11 mouse cellular contexts compared by ENCODE assay signal in genomic region chr2:72478176-72478575, GRCm38 (mm10). TPM values are rescaled to one million over a fixed set of nuclear protein-coding genes. Genes with fewer than 3 reads are reported as not detected.
A peak's percentile ranks its signal among the peaks of the same experiment; 100 is the strongest.
DNase-seq lines count a peak whose midpoint lies in the region; ATAC-seq and TF ChIP-seq lines count a peak whose summit lies in the region.
"Had no signal": no experiment of that assay in that cellular context is flagged by ENCODE, and none has a peak within 500 bp of the region (broad histone marks: within the 10 kb centered on the region; RNA-seq: fewer than 3 reads in every experiment).

No protein-coding gene starts in this region.

- peaks cover 18% of the 10 kb centered on the region for H3K36me3 ChIP-seq in heart, embryonic 15.5 days
- H3K36me3 ChIP-seq in hindbrain, postnatal 0 days (ENCODE audit: insufficient read depth, low read length): no peaks in the 10 kb centered on the region
- no peaks in the 10 kb centered on the region for H3K36me3 ChIP-seq in midbrain, embryonic 15.5 days (replicated peaks)

- no peaks in the 10 kb centered on the region for H3K9me3 ChIP-seq in heart, embryonic 15.5 days (replicated peaks)
- no peaks in the 10 kb centered on the region for H3K9me3 ChIP-seq in hindbrain, postnatal 0 days (ENCODE audit: low read length)
- H3K9me3 ChIP-seq in midbrain, embryonic 15.5 days: no peaks in the 10 kb centered on the region

- no peak for DNase-seq in heart, postnatal 25 days (ENCODE audit: low spot score)
- DNase-seq in brain, embryonic 14.5 days (ENCODE audit: low read depth): peak; percentile 84
- DNase-seq in hindbrain, postnatal 0 days (ENCODE audit: low spot score): no peak
- DNase-seq in urinary bladder, postnatal 25 days (ENCODE audit: low spot score): no peak
- DNase-seq in thymus, postnatal 25 days: no peak
- no peak for DNase-seq in urinary bladder, postnatal 14 days (ENCODE audit: low spot score)
- DNase-seq: gastrocnemius, postnatal 25 days; lung, adult 18-20 months had no signal

- H3K27ac ChIP-seq in heart, embryonic 15.5 days: no peak overlapping the region
- no peak overlapping the region for H3K27ac ChIP-seq in hindbrain, postnatal 0 days
- H3K27ac ChIP-seq in midbrain, embryonic 15.5 days: no peak overlapping the region

- WGBS in heart, embryonic 15.5 days: 89% methylated on average over 4 of the region's 4 CpGs
- 71% methylated on average over 4 of the region's 4 CpGs for WGBS in hindbrain, postnatal 0 days
- whole genome bisulfite sequencing in midbrain, embryonic 15.5 days: 65% methylated on average over 4 of the region's 4 CpGs

- no peak for TF ChIP-seq POLR2A in brain, embryonic 14.5 days (IDR thresholded peaks at IDR 0.05; ENCODE audit: borderline replicate concordance, extremely low read depth, insufficient read depth, insufficient read length, poor library complexity, severe bottlenecking)

- H3K4me2 ChIP-seq in heart, embryonic 15.5 days: peak overlapping the region; percentile 88
- H3K4me2 ChIP-seq in hindbrain, postnatal 0 days (ENCODE audit: low read depth, low read length): peak overlapping the region; percentile 98; the same call in 1 of the 2 replicates
- H3K4me2 ChIP-seq in midbrain, embryonic 15.5 days: peak overlapping the region; percentile 98; the same call in 1 of the 2 replicates

- TF ChIP-seq CTCF in brain, embryonic 14.5 days (IDR thresholded peaks at IDR 0.05; ENCODE audit: borderline replicate concordance, extremely low read depth, insufficient read depth, insufficient read length): no peak
- no peak for TF ChIP-seq CTCF in hindbrain, postnatal 0 days (IDR thresholded peaks at IDR 0.05; ENCODE audit: low read depth)

- ATAC-seq in heart, embryonic 15.5 days (replicated peaks; ENCODE audit: insufficient number of reproducible peaks, insufficient read depth, low FRiP score, low read depth): no peak
- ATAC-seq in hindbrain, postnatal 0 days: no peak
- ATAC-seq in midbrain, embryonic 15.5 days (replicated peaks): no peak
- ATAC-seq: CD4-positive, CD25-positive, alpha-beta regulatory T cell, adult 4 months had no signal

- no peaks in the 10 kb centered on the region for H3K27me3 ChIP-seq in heart, embryonic 15.5 days
- no peaks in the 10 kb centered on the region for H3K27me3 ChIP-seq in hindbrain, postnatal 0 days (ENCODE audit: insufficient read depth, low read length)
- peaks cover 18% of the 10 kb centered on the region; the same call in 1 of the 2 replicates for H3K27me3 ChIP-seq in midbrain, embryonic 15.5 days (replicated peaks)

- H3K9ac ChIP-seq in heart, embryonic 15.5 days: no peak overlapping the region
- no peak overlapping the region for H3K9ac ChIP-seq in hindbrain, postnatal 0 days (replicated peaks; ENCODE audit: low read length)
- H3K9ac ChIP-seq in midbrain, embryonic 15.5 days: no peak overlapping the region

- peaks cover 35% of the 10 kb centered on the region for H3K4me1 ChIP-seq in heart, embryonic 15.5 days (replicated peaks)
- peaks cover 12% of the 10 kb centered on the region; the same call in 1 of the 2 replicates for H3K4me1 ChIP-seq in hindbrain, postnatal 0 days (ENCODE audit: insufficient read depth, low read length)
- peaks cover 29% of the 10 kb centered on the region for H3K4me1 ChIP-seq in midbrain, embryonic 15.5 days

- intact Hi-C loops in heart, postnatal 25 days (cut with DNase I): loop anchor here (10.0 kb wide), 1 partner anchor 183 kb away; no protein-coding TSS in a partner anchor

- H3K4me3 ChIP-seq in heart, embryonic 15.5 days: peak overlapping the region; percentile 88
- no peak overlapping the region for H3K4me3 ChIP-seq in hindbrain, postnatal 0 days (ENCODE audit: low read length)
- no peak overlapping the region for H3K4me3 ChIP-seq in midbrain, embryonic 15.5 days

RNA-seq across cellular contexts. Expression of gene Cdca7, which starts 2.2 kb away (rescaled TPM):
- 33.7 and 59.8 TPM in 2 replicates for polyA plus RNA-seq in heart, embryonic 15.5 days (2015; fragmentation: Nextera tagmentation; extraction: Ambion mirVana)
- 1 to 10 TPM; 1.4 to 1.6 TPM for total RNA-seq in heart, postnatal 25 days (2021)
- 48.7 and 107 TPM in 2 replicates for polyA plus RNA-seq in brain, embryonic 14.5 days (2012; rRNA removed)
- 17.5 and 21.3 TPM in 2 replicates for total RNA-seq in hindbrain, postnatal 0 days (2014; rRNA removed)
- polyA plus RNA-seq in hindbrain, postnatal 0 days (2015; fragmentation: Nextera tagmentation; extraction: Ambion mirVana): 12.8 and 14.4 TPM in 2 replicates
- polyA plus RNA-seq in midbrain, embryonic 15.5 days (2015; fragmentation: Nextera tagmentation; extraction: Ambion mirVana): 21.3 and 21.5 TPM in 2 replicates
